Mouse (Mus musculus) forebrain, embryonic 15.5 days (tissue): ENCODE results near the gene Ucn3. TPM values are rescaled to one million over a fixed set of nuclear protein-coding genes. Genes with fewer than 3 reads are reported as not detected.

ENCODE experiments used
- microRNA-seq: library from miRNA; unstranded; fragments of <30 nt; microRNA quantifications from one replicate; pipeline ENCODE4, GENCODE M21; 2016
- polyA plus RNA-seq: library from polyadenylated mRNA; unstranded; fragments of >200 nt; fragmentation: Nextera tagmentation; extraction: Ambion mirVana; gene quantifications from 2 replicates; pipeline ENCODE4 v1.2.1, GENCODE M21; 2015

Gene Ucn3
- polyA plus RNA-seq, 1 experiment from 2014 or later = 0.19 TPM

Small RNA genes within 50 kb of the gene (microRNA-seq; reads per million reads assigned to microRNA genes)
- gene Gm22460 = not detected

Other genes with a start within 250 kb of the Ucn3 start
- not detected in 2 replicates for gene Calml3, start 141.0 kb downstream of the Ucn3 start, polyA plus RNA-seq
- gene Calm4, start 107.6 kb downstream of the Ucn3 start, polyA plus RNA-seq = not detected in 2 replicates
- not detected in 2 replicates for gene Calm5, start 91.2 kb downstream of the Ucn3 start, polyA plus RNA-seq
- gene Net1, start 27.1 kb downstream of the Ucn3 start, polyA plus RNA-seq = 14.1 and 17.1 TPM in 2 replicates
- gene Tubal3, start 27.1 kb downstream of the Ucn3 start, polyA plus RNA-seq = not detected in 2 replicates
- 0.41 and 0.50 TPM in 2 replicates for gene Akr1c14, start 103.7 kb upstream of the Ucn3 start, polyA plus RNA-seq
- gene Akr1c18, start 205.3 kb upstream of the Ucn3 start, polyA plus RNA-seq = not detected in 2 replicates
- gene Akr1c13, start 245.8 kb upstream of the Ucn3 start, polyA plus RNA-seq = 1.6 and 2.2 TPM in 2 replicates